Mouse (Mus musculus) heart, embryonic 15.5 days (tissue): ENCODE results near the gene Mipol1. TPM values are rescaled to one million over a fixed set of nuclear protein-coding genes. Genes with fewer than 3 reads are reported as not detected.

Source experiments
- ATAC-seq: fragments of 200-750 bp; cut with Nextera tagmentation; replicated peaks from 2 replicates; pipeline ENCODE4 v1.8.0; 2017; ENCODE audit warnings: low read depth, moderate TSS enrichment; ENCODE audit not compliant: insufficient number of reproducible peaks, insufficient read depth, low FRiP score
- H3K27ac ChIP-seq: fragments of 300-500 bp; sonication (generic); 2 replicates; pipeline ENCODE4 v1.5.1; 2015; ENCODE audit warnings: mild to moderate bottlenecking, inconsistent platforms
- H3K27me3 ChIP-seq: fragments of 300-500 bp; sonication (generic); 2 replicates; pipeline ENCODE4 v1.6.1; 2015; ENCODE audit warnings: inconsistent platforms
- H3K36me3 ChIP-seq: fragments of 300-500 bp; sonication (generic); 2 replicates; pipeline ENCODE4 v1.6.1; 2015; ENCODE audit warnings: mild to moderate bottlenecking, inconsistent platforms
- H3K4me1 ChIP-seq: fragments of 300-500 bp; sonication (generic); replicated peaks from 2 replicates; pipeline ENCODE4 v1.6.1; 2015; ENCODE audit warnings: inconsistent platforms
- H3K4me2 ChIP-seq: fragments of 300-500 bp; sonication (generic); 2 replicates; pipeline ENCODE4 v1.6.1; 2015; ENCODE audit warnings: inconsistent platforms, mild to moderate bottlenecking, moderate library complexity
- H3K4me3 ChIP-seq: fragments of 300-500 bp; sonication (generic); 2 replicates; pipeline ENCODE4 v1.5.1; 2015; ENCODE audit warnings: mild to moderate bottlenecking, inconsistent platforms
- H3K9ac ChIP-seq: fragments of 300-500 bp; sonication (generic); 2 replicates; pipeline ENCODE4 v1.6.1; 2015; ENCODE audit warnings: mild to moderate bottlenecking, inconsistent platforms
- H3K9me3 ChIP-seq: fragments of 300-500 bp; sonication (generic); replicated peaks from 2 replicates; pipeline ENCODE4 v1.6.1; 2016; ENCODE audit warnings: inconsistent platforms
- WGBS: fragments of 180-500 bp; shearing (Covaris S2); methylation state at CpG from one replicate; pipeline ENCODE4 v1.1.7; 2015; ENCODE audit warnings: mixed read lengths; 5-methylcytosine and 5-hydroxymethylcytosine counted together
- polyA plus RNA-seq: library from polyadenylated mRNA; unstranded; fragments of >200 nt; fragmentation: Nextera tagmentation; extraction: Ambion mirVana; gene quantifications from 2 replicates; pipeline ENCODE4 v1.2.1, GENCODE M21; 2015

Gene Mipol1
- polyA plus RNA-seq, 1 experiment from 2014 or later, result 8.2 TPM

- no peak overlapping the region for H3K9ac ChIP-seq
- ATAC-seq, result no peak
- H3K36me3 ChIP-seq, result no peaks in the 10 kb centered on the region
- no peak overlapping the region for H3K27ac ChIP-seq
- H3K27me3 ChIP-seq, result no peaks in the 10 kb centered on the region
- H3K9me3 ChIP-seq, result no peaks in the 10 kb centered on the region
- H3K4me3 ChIP-seq, result no peak overlapping the region
- H3K4me2 ChIP-seq, result no peak overlapping the region
- 43% methylated on average over 1 of the region's 1 CpGs for WGBS
- H3K4me1 ChIP-seq, result no peaks in the 10 kb centered on the region
These were observed 45.2 kb downstream of the Mipol1 start for GRCm38 (mm10) chr12:57275456-57275855.

GRCm38 (mm10) chr12:57281155-57282114 is 51.2 kb downstream of the Mipol1 start:
- Histone ChIP-seq H3K4me1 (no peaks in the 10 kb centered on the region), H3K36me3 (no peaks in the 10 kb centered on the region), H3K9me3 (no peaks in the 10 kb centered on the region), H3K9ac (no peak overlapping the region), H3K4me3 (no peak overlapping the region), H3K27ac (no peak overlapping the region), H3K27me3 (no peaks in the 10 kb centered on the region), H3K4me2 (no peak overlapping the region)
- WGBS, result 49% methylated on average over 3 of the region's 3 CpGs
- no peak for ATAC-seq

DNA sequence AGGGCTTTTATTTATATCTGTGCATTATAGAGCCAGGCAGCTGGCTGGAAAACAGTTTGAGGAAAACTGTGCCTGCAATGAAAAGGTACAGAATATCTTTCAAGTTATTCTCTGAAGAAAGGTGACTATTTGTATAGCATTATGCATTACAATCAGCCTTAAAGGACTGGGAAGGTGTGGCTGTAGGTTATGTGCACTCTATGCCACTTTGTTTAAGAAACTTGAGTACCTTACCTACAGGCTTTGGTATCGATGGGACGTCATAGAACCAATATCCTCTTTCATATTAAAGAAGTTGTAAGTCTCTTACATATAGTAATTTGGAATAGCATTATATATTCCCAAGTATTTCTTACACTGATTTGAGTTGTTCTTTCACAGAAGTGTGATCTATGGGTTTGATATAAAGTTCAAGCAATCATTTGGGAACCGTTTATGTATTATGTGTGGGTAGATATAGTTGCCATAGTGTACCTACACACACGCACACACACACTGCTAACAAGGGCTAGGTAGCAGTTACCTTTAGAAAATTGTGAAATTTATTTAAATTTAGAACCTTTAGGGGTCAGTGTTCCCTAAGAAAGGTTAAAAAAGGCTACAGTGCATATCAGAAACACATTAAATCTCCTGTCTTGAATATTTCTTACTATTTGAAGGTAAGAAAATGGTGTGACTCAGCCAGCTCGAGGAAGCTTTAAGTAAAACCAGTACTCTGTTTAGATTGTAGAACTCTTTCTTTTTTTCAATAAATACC is 55.3 kb downstream of the Mipol1 start:
- no peaks in the 10 kb centered on the region for H3K36me3 ChIP-seq
- H3K4me3 ChIP-seq, result no peak overlapping the region
- WGBS, result 75% methylated on average over 5 of the region's 5 CpGs
- H3K9me3 ChIP-seq, result no peaks in the 10 kb centered on the region
- ATAC-seq, result no peak
- no peaks in the 10 kb centered on the region for H3K27me3 ChIP-seq
- no peak overlapping the region for H3K27ac ChIP-seq
- H3K4me1 ChIP-seq, result no peaks in the 10 kb centered on the region
- H3K9ac ChIP-seq, result no peak overlapping the region
- H3K4me2 ChIP-seq, result no peak overlapping the region

- H3K9me3 ChIP-seq, result no peaks in the 10 kb centered on the region
- WGBS, result 91% methylated on average over 4 of the region's 4 CpGs
- H3K27me3 ChIP-seq, result no peaks in the 10 kb centered on the region
- no peaks in the 10 kb centered on the region for H3K36me3 ChIP-seq
- no peak overlapping the region for H3K4me3 ChIP-seq
- H3K4me2 ChIP-seq, result no peak overlapping the region
- H3K4me1 ChIP-seq, result no peaks in the 10 kb centered on the region
- no peak for ATAC-seq
- H3K9ac ChIP-seq, result no peak overlapping the region
- no peak overlapping the region for H3K27ac ChIP-seq
These were observed 77.1 kb downstream of the Mipol1 start for GRCm38 (mm10) chr12:57307337-57307736.

GRCm38 (mm10) chr12:57307748-57308147 is 77.5 kb downstream of the Mipol1 start:
- Histone ChIP-seq H3K9me3 (no peaks in the 10 kb centered on the region), H3K4me1 (no peaks in the 10 kb centered on the region), H3K27me3 (no peaks in the 10 kb centered on the region), H3K4me3 (no peak overlapping the region), H3K4me2 (no peak overlapping the region), H3K36me3 (no peaks in the 10 kb centered on the region), H3K9ac (no peak overlapping the region), H3K27ac (no peak overlapping the region)
- no peak for ATAC-seq
- WGBS, result 91% methylated on average over 1 of the region's 1 CpGs

DNA sequence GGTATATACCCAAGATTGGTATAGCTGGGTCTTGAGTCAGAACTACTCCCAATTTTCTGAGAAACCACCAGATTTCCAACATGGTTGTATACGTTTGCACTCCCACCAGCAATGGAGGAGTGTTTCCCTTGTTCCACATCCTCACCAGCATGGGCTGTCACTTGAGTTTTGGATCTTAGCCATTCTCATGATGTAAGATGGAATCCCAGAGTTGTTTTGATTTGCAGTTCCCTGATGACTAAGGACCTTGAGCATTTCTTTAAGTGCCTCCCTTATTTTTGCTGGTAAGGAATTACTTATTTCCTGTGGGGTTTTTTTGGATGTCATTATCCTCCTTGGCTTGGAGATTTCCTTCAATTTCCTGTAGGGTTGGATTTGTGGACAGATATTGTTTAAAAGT is 108.8 kb downstream of the Mipol1 start:
- no peak overlapping the region for H3K4me2 ChIP-seq
- no peaks in the 10 kb centered on the region for H3K9me3 ChIP-seq
- WGBS, result 69% methylated on average over 1 of the region's 1 CpGs

GRCm38 (mm10) chr12:57340111-57340510 is 109.9 kb downstream of the Mipol1 start:
- Histone ChIP-seq H3K9ac (no peak overlapping the region), H3K27ac (no peak overlapping the region), H3K4me3 (no peak overlapping the region), H3K36me3 (no peaks in the 10 kb centered on the region), H3K27me3 (no peaks in the 10 kb centered on the region), H3K9me3 (no peaks in the 10 kb centered on the region), H3K4me1 (no peaks in the 10 kb centered on the region), H3K4me2 (no peak overlapping the region)
- no peak for ATAC-seq
- 77% methylated on average over 2 of the region's 2 CpGs for WGBS

More for the DNA sequence above, 108.8 kb downstream of the Mipol1 start:
- H3K27me3 ChIP-seq, result no peaks in the 10 kb centered on the region
- no peak for ATAC-seq
- no peak overlapping the region for H3K27ac ChIP-seq
- H3K9ac ChIP-seq, result no peak overlapping the region
- no peak overlapping the region for H3K4me3 ChIP-seq
- no peaks in the 10 kb centered on the region for H3K36me3 ChIP-seq
- H3K4me1 ChIP-seq, result no peaks in the 10 kb centered on the region

- Histone ChIP-seq H3K27ac (no peak overlapping the region), H3K4me1 (no peaks in the 10 kb centered on the region), H3K9ac (no peak overlapping the region), H3K4me2 (no peak overlapping the region), H3K36me3 (no peaks in the 10 kb centered on the region), H3K27me3 (no peaks in the 10 kb centered on the region), H3K4me3 (no peak overlapping the region), H3K9me3 (no peaks in the 10 kb centered on the region)
- WGBS, result 69% methylated on average over 2 of the region's 2 CpGs
- no peak for ATAC-seq
These were observed 132.5 kb downstream of the Mipol1 start for GRCm38 (mm10) chr12:57362732-57363131.

DNA sequence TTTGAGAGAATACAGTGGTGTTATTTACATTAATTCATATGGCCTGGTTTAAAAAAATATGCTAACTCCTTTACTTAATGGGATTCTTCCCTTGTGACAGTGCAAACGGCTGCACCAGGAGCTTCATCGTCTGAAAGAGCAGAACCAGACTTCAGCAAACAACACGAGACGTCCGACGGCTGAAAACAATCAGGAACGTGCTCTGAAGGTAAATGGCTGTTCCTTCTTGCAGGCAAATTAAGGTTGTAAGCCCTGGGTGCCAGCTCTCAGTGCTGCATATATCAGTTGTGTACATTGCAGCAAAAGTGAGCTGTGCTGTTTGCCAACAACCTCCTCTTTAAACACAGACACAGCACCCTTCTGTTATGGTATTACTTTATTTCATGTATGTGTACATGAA is 133.8 kb downstream of the Mipol1 start:
- H3K36me3 ChIP-seq, result no peaks in the 10 kb centered on the region
- WGBS, result 80% methylated on average over 7 of the region's 7 CpGs
- no peaks in the 10 kb centered on the region for H3K9me3 ChIP-seq
- no peak overlapping the region for H3K4me3 ChIP-seq
- no peaks in the 10 kb centered on the region for H3K4me1 ChIP-seq
- H3K27ac ChIP-seq, result no peak overlapping the region
- no peaks in the 10 kb centered on the region for H3K27me3 ChIP-seq
- H3K4me2 ChIP-seq, result no peak overlapping the region
- no peak for ATAC-seq
- H3K9ac ChIP-seq, result no peak overlapping the region

- Histone ChIP-seq H3K36me3 (no peaks in the 10 kb centered on the region), H3K9ac (no peak overlapping the region), H3K4me1 (no peaks in the 10 kb centered on the region), H3K4me3 (no peak overlapping the region), H3K4me2 (no peak overlapping the region), H3K9me3 (no peaks in the 10 kb centered on the region), H3K27me3 (no peaks in the 10 kb centered on the region), H3K27ac (no peak overlapping the region)
- WGBS, result 70% methylated on average over 3 of the region's 3 CpGs
- ATAC-seq, result no peak
These were observed 141.7 kb downstream of the Mipol1 start for GRCm38 (mm10) chr12:57371790-57372547.

DNA sequence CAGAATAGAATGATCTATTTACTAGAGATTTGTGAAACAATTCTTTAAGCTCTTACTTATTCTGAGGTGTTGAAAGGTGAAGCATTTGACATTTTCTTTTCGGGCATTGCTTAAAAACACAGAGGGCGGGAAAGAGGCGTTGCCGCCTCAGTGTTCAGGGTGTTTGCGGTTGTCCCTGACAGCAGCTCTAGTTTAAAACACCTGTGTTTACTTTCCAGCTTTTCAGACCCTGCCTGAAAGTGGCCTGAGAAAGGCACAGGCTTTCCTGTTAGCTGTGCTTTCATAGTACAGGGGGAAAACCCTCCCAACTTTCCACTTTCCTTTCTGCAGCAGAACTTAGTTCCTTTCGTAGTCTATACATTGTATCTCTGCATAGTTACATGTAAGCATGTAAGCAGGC is 152.6 kb downstream of the Mipol1 start:
- H3K4me3 ChIP-seq, result no peak overlapping the region
- ATAC-seq, result no peak
- H3K4me1 ChIP-seq, result no peaks in the 10 kb centered on the region
- no peak overlapping the region for H3K4me2 ChIP-seq
- no peaks in the 10 kb centered on the region for H3K9me3 ChIP-seq
- no peak overlapping the region for H3K9ac ChIP-seq
- H3K27ac ChIP-seq, result no peak overlapping the region
- no peaks in the 10 kb centered on the region for H3K27me3 ChIP-seq
- 62% methylated on average over 6 of the region's 6 CpGs for WGBS
- no peaks in the 10 kb centered on the region for H3K36me3 ChIP-seq
